Mouse (Mus musculus): ENCODE results near the gene Tsen34. TPM values are rescaled to one million over a fixed set of nuclear protein-coding genes. Genes with fewer than 3 reads are reported as not detected.

The Tsen34 gene
- polyA plus RNA-seq, 1 experiment from 2014 or later = 46.1 TPM

DNA sequence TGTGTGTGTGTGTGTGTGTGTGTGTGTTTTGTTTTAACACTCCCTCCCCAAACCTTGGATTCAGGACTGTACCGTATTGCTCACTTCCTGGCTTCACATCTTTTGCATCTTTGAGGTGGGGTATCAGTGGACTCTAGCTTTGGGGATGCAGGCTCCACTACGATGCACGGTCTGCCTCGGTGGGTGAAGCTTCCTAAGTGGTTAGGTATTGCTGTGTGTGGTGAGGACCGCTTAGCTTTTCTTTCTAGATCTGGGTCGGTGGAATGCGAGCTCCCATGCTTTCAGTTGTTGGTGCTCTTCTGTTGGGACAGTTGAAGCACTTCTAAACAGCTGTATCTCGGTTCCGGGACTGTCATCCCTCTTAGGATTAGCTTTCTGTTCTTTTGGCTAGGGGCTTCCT lies 46.5 kb upstream of the Tsen34 start:
- Histone ChIP-seq H3K9ac (replicated peaks) (peak overlapping the region; percentile 100), H3K36me3 (replicated peaks; ENCODE audit: insufficient read depth, low read length) (peaks cover 22% of the 10 kb centered on the region), H3K4me3 (ENCODE audit: low read depth, low read length) (peak overlapping the region; percentile 100), H3K4me2 (ENCODE audit: low read depth, low read length) (peak overlapping the region; percentile 93), H3K9me3 (ENCODE audit: low read length) (no peaks in the 10 kb centered on the region), H3K27ac (ENCODE audit: low read depth) (peak overlapping the region; percentile 98), H3K4me1 (ENCODE audit: insufficient read depth) (peaks cover 23% of the 10 kb centered on the region), H3K27me3 (ENCODE audit: insufficient read depth, low read length) (no peaks in the 10 kb centered on the region)
- 10% methylated on average over 9 of the region's 9 CpGs for WGBS (ENCODE audit: insufficient replicate concordance)
- DNase-seq = no peak
- ATAC-seq = no peak
- TF ChIP-seq EP300 (IDR thresholded peaks at IDR 0.05; ENCODE audit: low read depth) (no peak), CTCF (IDR thresholded peaks at IDR 0.05; ENCODE audit: low read depth) (no peak)

DNA sequence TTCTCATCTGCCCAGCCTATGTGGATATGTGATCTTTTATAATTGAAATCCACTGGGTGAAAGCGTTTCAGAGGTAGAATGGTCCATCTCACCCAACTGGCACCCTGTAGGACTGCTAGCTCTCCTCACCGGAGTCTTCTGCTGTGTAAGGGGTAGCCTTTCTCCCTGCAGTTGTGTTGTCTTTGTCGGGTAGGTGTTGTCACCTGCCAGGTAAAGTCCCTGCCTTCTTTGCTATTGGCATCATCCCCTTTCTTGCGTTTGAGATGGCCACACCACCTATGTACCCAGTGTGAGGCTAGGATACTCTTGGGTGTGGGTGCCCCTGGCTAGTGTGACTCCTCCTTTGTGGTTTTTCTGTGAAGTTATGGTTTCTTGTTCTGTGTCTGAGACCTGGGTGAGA lies 46.0 kb upstream of the Tsen34 start:
- no peak for ATAC-seq
- Histone ChIP-seq H3K9me3 (ENCODE audit: low read length) (no peaks in the 10 kb centered on the region), H3K4me2 (ENCODE audit: low read depth, low read length) (peak overlapping the region; percentile 93), H3K27me3 (ENCODE audit: insufficient read depth, low read length) (no peaks in the 10 kb centered on the region), H3K4me3 (ENCODE audit: low read depth, low read length) (peak overlapping the region; percentile 100), H3K9ac (replicated peaks) (peak overlapping the region; percentile 100), H3K27ac (ENCODE audit: low read depth) (peak overlapping the region; percentile 98; the same call in 1 of the 2 replicates), H3K4me1 (ENCODE audit: insufficient read depth) (peaks cover 23% of the 10 kb centered on the region), H3K36me3 (replicated peaks; ENCODE audit: insufficient read depth, low read length) (peaks cover 22% of the 10 kb centered on the region)
- TF ChIP-seq EP300 (IDR thresholded peaks at IDR 0.05; ENCODE audit: low read depth) (no peak), CTCF (IDR thresholded peaks at IDR 0.05; ENCODE audit: low read depth) (no peak)
- DNase-seq = no peak
- 51% methylated on average over 4 of the region's 4 CpGs for WGBS (ENCODE audit: insufficient replicate concordance)

DNA sequence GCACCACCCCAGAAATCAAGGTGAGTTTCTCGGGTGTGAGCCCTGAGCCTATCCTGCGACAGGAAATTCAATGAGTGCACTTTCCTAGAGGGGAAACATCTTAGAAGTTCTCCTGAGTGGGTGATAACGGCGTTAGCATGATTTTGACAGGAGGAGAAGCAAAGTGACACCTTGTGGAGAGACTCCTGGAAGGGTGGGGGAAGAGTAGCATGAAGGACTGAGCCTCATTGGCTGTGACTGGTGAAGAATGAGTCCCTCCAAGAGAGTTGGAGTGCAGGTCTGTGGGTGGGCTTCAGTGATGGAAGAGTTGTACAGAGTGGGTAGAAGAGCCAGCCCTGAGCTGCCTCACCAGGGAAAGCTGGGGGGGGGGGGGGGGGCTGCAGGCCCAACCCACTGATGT lies 35.7 kb upstream of the Tsen34 start:
- no peaks in the 10 kb centered on the region for H3K9me3 ChIP-seq (ENCODE audit: low read length)
- H3K4me2 ChIP-seq (ENCODE audit: low read depth, low read length) = no peak overlapping the region
- H3K4me3 ChIP-seq (ENCODE audit: low read depth, low read length) = no peak overlapping the region
- TF ChIP-seq EP300 (IDR thresholded peaks at IDR 0.05; ENCODE audit: low read depth) (no peak), CTCF (IDR thresholded peaks at IDR 0.05; ENCODE audit: low read depth) (no peak)
- H3K27ac ChIP-seq (ENCODE audit: low read depth) = no peak overlapping the region
- no peaks in the 10 kb centered on the region for H3K4me1 ChIP-seq (ENCODE audit: insufficient read depth)
- H3K9ac ChIP-seq (replicated peaks) = no peak overlapping the region
- WGBS (ENCODE audit: insufficient replicate concordance) = 91% methylated on average over 4 of the region's 4 CpGs
- no peaks in the 10 kb centered on the region for H3K27me3 ChIP-seq (ENCODE audit: insufficient read depth, low read length)
- no peak for ATAC-seq
- H3K36me3 ChIP-seq (replicated peaks; ENCODE audit: insufficient read depth, low read length) = peaks cover 98% of the 10 kb centered on the region
- no peak for DNase-seq

DNA sequence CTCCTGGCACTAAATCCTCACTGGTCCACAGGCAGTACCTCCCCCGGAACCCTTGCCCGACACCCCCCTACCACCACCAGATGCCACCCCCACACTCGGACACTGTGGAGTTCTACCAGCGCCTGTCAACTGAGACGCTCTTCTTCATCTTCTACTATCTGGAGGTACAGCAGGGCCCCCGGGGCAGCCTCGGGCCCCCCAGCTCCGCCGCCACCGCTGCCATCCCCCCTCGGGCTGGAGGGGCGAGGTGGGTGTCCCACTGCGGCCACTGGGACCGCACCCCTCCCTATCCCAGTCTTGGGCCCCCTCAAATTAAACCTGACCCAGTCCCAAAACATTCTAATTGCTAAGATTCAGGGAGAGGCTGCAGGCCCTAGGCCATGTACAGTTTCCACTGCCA lies 34.1 kb upstream of the Tsen34 start:
- H3K4me2 ChIP-seq (ENCODE audit: low read depth, low read length) = no peak overlapping the region
- ATAC-seq = no peak
- no peaks in the 10 kb centered on the region for H3K27me3 ChIP-seq (ENCODE audit: insufficient read depth, low read length)
- DNase-seq = no peak
- H3K36me3 ChIP-seq (replicated peaks; ENCODE audit: insufficient read depth, low read length) = peaks cover 98% of the 10 kb centered on the region
- no peak overlapping the region for H3K27ac ChIP-seq (ENCODE audit: low read depth)
- no peak overlapping the region for H3K4me3 ChIP-seq (ENCODE audit: low read depth, low read length)
- WGBS (ENCODE audit: insufficient replicate concordance) = 92% methylated on average over 12 of the region's 14 CpGs
- peaks cover under 1% of the 10 kb centered on the region; the same call in 1 of the 2 replicates for H3K4me1 ChIP-seq (ENCODE audit: insufficient read depth)
- H3K9me3 ChIP-seq (ENCODE audit: low read length) = no peaks in the 10 kb centered on the region
- no peak overlapping the region for H3K9ac ChIP-seq (replicated peaks)
- TF ChIP-seq EP300 (IDR thresholded peaks at IDR 0.05; ENCODE audit: low read depth) = no peak
- no peak for TF ChIP-seq CTCF (IDR thresholded peaks at IDR 0.05; ENCODE audit: low read depth)

DNA sequence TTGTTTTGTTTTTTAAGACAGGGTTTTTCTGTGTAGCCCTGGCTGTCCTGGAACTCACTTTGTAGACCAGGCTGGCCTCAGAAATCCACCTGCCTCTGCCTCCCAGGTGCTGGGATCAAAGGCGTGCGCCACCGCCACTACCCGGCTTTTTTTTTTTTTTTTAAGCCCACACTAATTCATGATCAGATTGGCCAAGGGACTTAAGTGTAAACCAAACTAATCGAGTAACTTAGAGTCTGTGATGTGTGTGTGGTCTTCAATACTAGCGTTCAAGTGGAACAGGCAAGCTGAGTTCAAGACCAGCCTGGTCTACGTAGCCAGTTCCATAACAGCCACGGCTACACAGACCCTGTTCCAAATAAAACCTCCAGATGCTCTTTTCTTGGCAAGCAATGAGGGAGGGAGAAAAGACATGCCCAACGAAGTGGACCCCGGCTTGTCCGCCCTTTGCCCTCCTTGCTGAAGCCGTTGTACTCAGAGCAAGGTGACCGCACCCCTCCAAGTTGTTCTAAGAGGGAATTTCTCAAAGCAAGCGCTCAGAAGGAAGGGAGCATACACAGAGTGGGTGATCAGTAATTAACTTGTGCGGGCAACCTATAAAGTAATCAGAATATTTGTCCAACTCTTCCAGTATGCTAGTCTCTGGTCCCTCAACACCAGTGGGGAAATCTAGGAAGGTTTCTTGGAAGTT lies 28.0 kb upstream of the Tsen34 start:
- Histone ChIP-seq H3K4me2 (ENCODE audit: low read depth, low read length) (peak overlapping the region; percentile 91), H3K27me3 (ENCODE audit: insufficient read depth, low read length) (no peaks in the 10 kb centered on the region), H3K9me3 (ENCODE audit: low read length) (no peaks in the 10 kb centered on the region), H3K4me3 (ENCODE audit: low read depth, low read length) (peak overlapping the region; percentile 80), H3K36me3 (replicated peaks; ENCODE audit: insufficient read depth, low read length) (peaks cover 39% of the 10 kb centered on the region), H3K4me1 (ENCODE audit: insufficient read depth) (peaks cover 19% of the 10 kb centered on the region), H3K9ac (replicated peaks) (peak overlapping the region; percentile 91), H3K27ac (ENCODE audit: low read depth) (peak overlapping the region; percentile 95)
- TF ChIP-seq EP300 (IDR thresholded peaks at IDR 0.05; ENCODE audit: low read depth) = no peak
- no peak for TF ChIP-seq CTCF (IDR thresholded peaks at IDR 0.05; ENCODE audit: low read depth)
- WGBS (ENCODE audit: insufficient replicate concordance) = 20% methylated on average over 15 of the region's 15 CpGs
- DNase-seq (peak; percentile 40), ATAC-seq (peak; percentile 38)

DNA sequence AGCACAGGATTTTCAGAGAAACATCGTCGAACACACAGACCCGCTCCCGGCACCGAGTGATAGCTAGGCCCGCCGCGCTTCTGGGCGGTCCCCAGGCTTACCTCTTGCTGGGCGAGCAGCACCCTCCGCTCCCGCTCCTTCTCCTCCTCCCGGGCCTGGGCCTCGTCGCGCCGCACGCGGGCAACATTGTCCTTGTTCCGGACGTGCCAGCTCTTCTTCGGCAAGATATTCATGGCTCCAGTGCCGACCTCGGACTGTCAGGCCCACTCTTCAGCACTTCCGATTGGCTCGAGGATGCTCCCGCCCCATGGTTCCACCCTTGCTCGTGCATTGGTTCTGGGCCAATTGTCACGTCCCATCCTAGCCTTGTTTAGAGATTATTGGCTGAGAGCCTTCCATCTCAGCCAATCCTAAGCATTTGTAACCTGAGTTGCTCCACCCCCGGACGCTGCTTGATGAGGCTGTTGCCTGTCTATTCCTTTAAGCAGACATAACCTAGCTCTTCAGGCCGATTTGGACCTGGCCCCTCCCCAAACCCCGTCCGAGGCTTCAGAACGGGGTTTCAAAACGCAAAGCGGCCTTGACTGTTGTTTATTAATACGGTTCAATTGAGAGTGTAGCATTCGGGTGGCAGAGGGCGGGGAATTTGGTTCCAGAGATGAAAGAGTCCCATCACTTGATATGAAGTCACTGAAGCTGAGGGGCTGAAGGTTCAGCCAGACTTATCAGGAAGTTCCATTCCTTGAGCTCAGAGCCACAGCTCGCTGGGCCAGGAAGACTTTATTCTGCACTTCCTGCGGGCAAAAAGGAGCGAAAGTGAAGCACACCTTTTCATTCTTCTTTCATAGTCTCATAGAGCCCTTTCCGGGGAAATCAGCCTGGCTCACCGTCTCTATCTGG lies 27.2 kb upstream of the Tsen34 start, which contains the start of gene Leng1:
TSS of gene Leng1 (minus strand) at position 626 of the 900 bp plus-strand sequence.
- peaks cover 19% of the 10 kb centered on the region for H3K4me1 ChIP-seq (ENCODE audit: insufficient read depth)
- peaks cover 32% of the 10 kb centered on the region for H3K36me3 ChIP-seq (replicated peaks; ENCODE audit: insufficient read depth, low read length)
- no peaks in the 10 kb centered on the region for H3K9me3 ChIP-seq (ENCODE audit: low read length)
- H3K27ac ChIP-seq (ENCODE audit: low read depth) = peak within 1 kb of the TSS; percentile 95
- peak within 1 kb of the TSS; percentile 80 for H3K4me3 ChIP-seq (ENCODE audit: low read depth, low read length)
- DNase-seq (peak; percentile 95), ATAC-seq (peak; percentile 99)
- no peaks in the 10 kb centered on the region for H3K27me3 ChIP-seq (ENCODE audit: insufficient read depth, low read length)
- WGBS (ENCODE audit: insufficient replicate concordance) = 4% methylated on average over 45 of the region's 45 CpGs
- H3K4me2 ChIP-seq (ENCODE audit: low read depth, low read length) = peak within 1 kb of the TSS; percentile 91
- peak within 1 kb of the TSS; percentile 91 for H3K9ac ChIP-seq (replicated peaks)
- TF ChIP-seq CTCF (IDR thresholded peaks at IDR 0.05; ENCODE audit: low read depth) (no peak), EP300 (IDR thresholded peaks at IDR 0.05; ENCODE audit: low read depth) (no peak)
